Mouse (Mus musculus): ENCODE measurements around the gene Klhdc4. TPM values are rescaled to one million over a fixed set of nuclear protein-coding genes. Genes with fewer than 3 reads are reported as not detected.

Klhdc4 gene
- polyA plus RNA-seq, 1 experiment: 29.9 TPM

DNA sequence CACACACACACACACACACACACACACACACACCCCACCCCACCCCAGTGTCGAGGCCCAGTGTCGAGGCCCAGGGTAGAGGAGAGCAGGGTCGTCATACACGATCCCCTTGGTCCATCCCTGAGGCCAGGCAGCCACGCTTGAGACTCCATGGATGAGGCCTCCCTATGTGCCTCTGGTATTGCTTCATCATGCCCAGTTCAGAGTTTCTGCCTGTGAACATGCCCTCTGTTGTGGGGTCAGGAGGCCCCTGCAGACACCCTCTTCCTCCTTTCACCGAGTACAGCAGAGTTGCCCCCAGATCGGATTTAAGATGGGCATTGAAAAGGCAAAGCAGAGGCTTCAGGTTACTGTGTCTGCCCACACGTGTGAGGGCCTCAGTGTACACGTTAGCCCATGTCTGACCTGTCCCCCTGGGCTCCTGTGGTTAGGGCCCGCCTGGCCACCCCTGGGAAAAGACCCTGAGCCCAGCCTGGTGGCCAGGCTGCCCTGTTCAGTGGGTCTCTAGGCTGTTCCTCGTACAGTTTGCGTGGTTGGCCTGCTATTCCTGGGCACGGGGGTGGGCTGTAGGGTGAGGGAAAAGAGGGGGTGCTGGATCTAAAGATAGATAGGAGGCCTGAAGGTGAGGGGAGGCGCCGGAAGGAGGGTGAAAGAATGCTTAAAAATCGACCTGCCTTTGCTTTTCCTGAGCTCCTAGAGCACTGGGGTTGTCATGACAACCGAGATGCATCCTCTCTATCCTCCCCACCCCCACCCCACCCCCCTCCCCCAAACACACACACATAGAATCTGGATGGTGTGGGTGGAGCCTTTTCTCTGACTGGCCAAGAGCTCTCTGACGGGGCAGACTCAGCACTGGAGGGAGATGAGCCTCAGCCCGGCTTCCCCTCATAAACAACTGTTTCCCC is 58.3 kb downstream of the Klhdc4 start:
- Histone ChIP-seq H3K4me3 (ENCODE audit: control insufficient read depth, insufficient read depth, low read length) (no peak overlapping the region), H3K36me3 (ENCODE audit: control insufficient read depth, insufficient read depth, low read length) (no peaks in the 10 kb centered on the region), H3K27ac (ENCODE audit: control insufficient read depth, insufficient read depth, low read length) (no peak overlapping the region), H3K4me1 (replicated peaks; ENCODE audit: control insufficient read depth, insufficient read depth, low read length) (no peaks in the 10 kb centered on the region), H3K27me3 (ENCODE audit: control insufficient read depth, insufficient read depth, low read length) (no peaks in the 10 kb centered on the region)
- no peak for DNase-seq
- TF ChIP-seq POLR2A (IDR thresholded peaks at IDR 0.05; ENCODE audit: control insufficient read depth, extremely low read depth, insufficient read depth, low read length, poor library complexity) (no peak), CTCF (IDR thresholded peaks at IDR 0.05; ENCODE audit: borderline replicate concordance, control insufficient read depth, extremely low read depth, insufficient read depth, low read length, poor library complexity) (no peak)
- WGBS: 40% methylated on average over 19 of the region's 19 CpGs

- H3K27ac ChIP-seq (ENCODE audit: control insufficient read depth, insufficient read depth, low read length): no peak overlapping the region
- DNase-seq: no peak
- no peaks in the 10 kb centered on the region for H3K4me1 ChIP-seq (replicated peaks; ENCODE audit: control insufficient read depth, insufficient read depth, low read length)
- no peaks in the 10 kb centered on the region for H3K27me3 ChIP-seq (ENCODE audit: control insufficient read depth, insufficient read depth, low read length)
- TF ChIP-seq CTCF (IDR thresholded peaks at IDR 0.05; ENCODE audit: borderline replicate concordance, control insufficient read depth, extremely low read depth, insufficient read depth, low read length, poor library complexity): no peak
- TF ChIP-seq POLR2A (IDR thresholded peaks at IDR 0.05; ENCODE audit: control insufficient read depth, extremely low read depth, insufficient read depth, low read length, poor library complexity): no peak
- H3K4me3 ChIP-seq (ENCODE audit: control insufficient read depth, insufficient read depth, low read length): no peak overlapping the region
- H3K36me3 ChIP-seq (ENCODE audit: control insufficient read depth, insufficient read depth, low read length): no peaks in the 10 kb centered on the region
- 93% methylated on average over 2 of the region's 2 CpGs for WGBS
These were observed 59.7 kb downstream of the Klhdc4 start for GRCm38 (mm10) chr8:121769621-121770020.

GRCm38 (mm10) chr8:121769095-121769494 is 60.3 kb downstream of the Klhdc4 start:
- Histone ChIP-seq H3K36me3 (ENCODE audit: control insufficient read depth, insufficient read depth, low read length) (no peaks in the 10 kb centered on the region), H3K27me3 (ENCODE audit: control insufficient read depth, insufficient read depth, low read length) (no peaks in the 10 kb centered on the region), H3K27ac (ENCODE audit: control insufficient read depth, insufficient read depth, low read length) (no peak overlapping the region), H3K4me3 (ENCODE audit: control insufficient read depth, insufficient read depth, low read length) (no peak overlapping the region), H3K4me1 (replicated peaks; ENCODE audit: control insufficient read depth, insufficient read depth, low read length) (no peaks in the 10 kb centered on the region)
- 70% methylated on average over 3 of the region's 3 CpGs for WGBS
- DNase-seq: no peak
- TF ChIP-seq POLR2A (IDR thresholded peaks at IDR 0.05; ENCODE audit: control insufficient read depth, extremely low read depth, insufficient read depth, low read length, poor library complexity) (no peak), CTCF (IDR thresholded peaks at IDR 0.05; ENCODE audit: borderline replicate concordance, control insufficient read depth, extremely low read depth, insufficient read depth, low read length, poor library complexity) (no peak)

DNA sequence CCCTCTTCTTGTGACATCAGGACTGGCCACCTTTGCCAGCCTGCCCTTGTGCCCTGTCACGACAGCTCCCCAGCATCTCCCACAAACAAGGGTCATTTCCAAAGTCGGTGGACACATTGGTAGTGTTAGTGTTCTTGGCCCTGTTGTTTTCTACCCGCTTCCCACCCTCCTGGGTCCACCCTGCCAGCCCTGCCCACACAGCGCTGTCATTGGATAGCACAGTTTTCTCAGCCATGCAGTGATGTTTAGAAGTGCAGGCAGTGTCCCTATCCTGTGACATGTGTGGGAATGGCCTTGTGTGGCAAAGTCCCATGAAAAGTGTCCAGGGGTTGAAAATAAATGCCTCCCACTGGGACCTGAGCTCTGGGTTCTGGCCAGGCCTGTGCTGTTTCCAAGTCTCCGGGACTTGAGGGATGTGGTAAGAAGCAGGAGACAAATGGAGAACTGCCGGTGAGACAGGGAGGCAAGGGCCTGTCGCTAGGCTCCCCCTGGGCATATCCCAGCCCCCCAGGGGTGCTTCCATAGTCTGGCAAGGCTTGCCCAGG is 63.7 kb downstream of the Klhdc4 start:
- no peak for DNase-seq
- Histone ChIP-seq H3K36me3 (ENCODE audit: control insufficient read depth, insufficient read depth, low read length) (no peaks in the 10 kb centered on the region), H3K4me3 (ENCODE audit: control insufficient read depth, insufficient read depth, low read length) (no peak overlapping the region), H3K4me1 (replicated peaks; ENCODE audit: control insufficient read depth, insufficient read depth, low read length) (no peaks in the 10 kb centered on the region), H3K27ac (ENCODE audit: control insufficient read depth, insufficient read depth, low read length) (no peak overlapping the region), H3K27me3 (ENCODE audit: control insufficient read depth, insufficient read depth, low read length) (no peaks in the 10 kb centered on the region)
- 77% methylated on average over 7 of the region's 7 CpGs for WGBS
- TF ChIP-seq POLR2A (IDR thresholded peaks at IDR 0.05; ENCODE audit: control insufficient read depth, extremely low read depth, insufficient read depth, low read length, poor library complexity) (no peak), CTCF (IDR thresholded peaks at IDR 0.05; ENCODE audit: borderline replicate concordance, control insufficient read depth, extremely low read depth, insufficient read depth, low read length, poor library complexity) (no peak)

DNA sequence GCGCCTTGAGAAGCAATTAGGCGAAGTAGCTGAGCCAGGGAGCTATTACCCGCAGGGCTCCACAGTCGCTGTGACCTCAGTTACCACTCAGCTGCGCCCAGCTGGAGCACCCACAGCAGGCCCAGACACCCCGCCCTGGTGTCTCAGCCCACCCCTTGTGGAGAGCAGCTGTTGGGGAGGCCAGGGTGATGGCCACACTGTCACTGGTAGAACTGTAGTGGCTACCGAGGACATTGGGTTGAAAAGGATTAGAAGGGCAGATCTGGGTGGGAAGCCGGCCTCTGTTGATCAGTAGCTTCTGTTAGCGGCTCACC is 65.7 kb downstream of the Klhdc4 start:
- 83% methylated on average over 9 of the region's 9 CpGs for WGBS
- Histone ChIP-seq H3K27ac (ENCODE audit: control insufficient read depth, insufficient read depth, low read length) (no peak overlapping the region), H3K36me3 (ENCODE audit: control insufficient read depth, insufficient read depth, low read length) (no peaks in the 10 kb centered on the region), H3K4me1 (replicated peaks; ENCODE audit: control insufficient read depth, insufficient read depth, low read length) (no peaks in the 10 kb centered on the region), H3K27me3 (ENCODE audit: control insufficient read depth, insufficient read depth, low read length) (no peaks in the 10 kb centered on the region), H3K4me3 (ENCODE audit: control insufficient read depth, insufficient read depth, low read length) (no peak overlapping the region)
- TF ChIP-seq CTCF (IDR thresholded peaks at IDR 0.05; ENCODE audit: borderline replicate concordance, control insufficient read depth, extremely low read depth, insufficient read depth, low read length, poor library complexity) (no peak), POLR2A (IDR thresholded peaks at IDR 0.05; ENCODE audit: control insufficient read depth, extremely low read depth, insufficient read depth, low read length, poor library complexity) (no peak)
- DNase-seq: no peak

DNA sequence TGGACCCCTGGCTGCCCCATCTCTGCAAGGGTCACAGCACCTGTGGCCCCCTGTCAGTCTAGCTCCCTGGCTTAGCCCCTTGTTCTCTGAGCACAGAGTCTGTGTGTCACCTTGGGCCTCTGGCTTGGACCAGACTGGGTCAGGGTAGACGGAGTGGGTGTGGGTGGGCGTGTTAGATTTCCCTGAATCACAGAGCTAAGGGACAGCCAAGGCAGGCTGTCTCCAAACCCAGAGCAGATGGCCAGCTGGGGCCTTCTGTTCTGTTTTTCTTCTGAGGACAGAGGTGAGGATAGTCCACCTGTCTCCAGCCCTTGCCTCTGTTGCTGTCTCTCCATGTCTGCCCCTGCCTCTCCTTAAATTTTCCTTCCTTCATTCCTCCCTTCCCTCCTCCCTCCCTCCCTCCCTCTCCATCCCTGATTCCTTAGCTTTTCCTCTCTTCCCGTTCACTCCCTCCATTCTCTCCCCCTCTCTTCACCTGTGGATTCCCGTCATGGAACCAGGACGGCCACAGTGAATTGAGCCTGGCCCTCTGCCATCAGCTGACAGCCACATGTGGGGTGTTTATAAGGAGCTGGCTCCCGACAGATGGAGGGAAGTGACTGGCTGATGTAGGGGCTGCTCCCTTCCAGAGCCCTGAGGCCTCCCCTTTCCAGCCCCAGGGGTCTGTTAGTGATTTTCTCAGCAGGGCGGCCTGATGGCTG is 66.2 kb downstream of the Klhdc4 start:
- H3K27me3 ChIP-seq (ENCODE audit: control insufficient read depth, insufficient read depth, low read length): no peaks in the 10 kb centered on the region
- H3K36me3 ChIP-seq (ENCODE audit: control insufficient read depth, insufficient read depth, low read length): no peaks in the 10 kb centered on the region
- H3K27ac ChIP-seq (ENCODE audit: control insufficient read depth, insufficient read depth, low read length): no peak overlapping the region
- no peaks in the 10 kb centered on the region for H3K4me1 ChIP-seq (replicated peaks; ENCODE audit: control insufficient read depth, insufficient read depth, low read length)
- no peak for DNase-seq
- no peak overlapping the region for H3K4me3 ChIP-seq (ENCODE audit: control insufficient read depth, insufficient read depth, low read length)
- 71% methylated on average over 7 of the region's 7 CpGs for WGBS
- TF ChIP-seq POLR2A (IDR thresholded peaks at IDR 0.05; ENCODE audit: control insufficient read depth, extremely low read depth, insufficient read depth, low read length, poor library complexity): no peak
- no peak for TF ChIP-seq CTCF (IDR thresholded peaks at IDR 0.05; ENCODE audit: borderline replicate concordance, control insufficient read depth, extremely low read depth, insufficient read depth, low read length, poor library complexity)

Measured in thymus, adult 2 months (tissue).